Mouse (Mus musculus): Measurements from ENCODE around the gene Arhgap10. TPM values are rescaled to one million over a fixed set of nuclear protein-coding genes. Genes with fewer than 3 reads are reported as not detected.

Arhgap10 gene
- total and polyA plus RNA-seq, 2 experiments from 2014 or later, result 2.3 to 5.4 TPM

GRCm38 (mm10) chr8:77461392-77461791, 56.4 kb downstream of the Arhgap10 start:
- no peak overlapping the region for H3K27ac ChIP-seq (ENCODE audit: low read depth, low read length)
- no peaks in the 10 kb centered on the region for H3K27me3 ChIP-seq (ENCODE audit: insufficient read depth, low read length)
- H3K9ac ChIP-seq (replicated peaks; ENCODE audit: low read length, poor library complexity, severe bottlenecking), result no peak overlapping the region
- no peak for TF ChIP-seq CTCF (IDR thresholded peaks at IDR 0.05)
- H3K4me2 ChIP-seq (ENCODE audit: low read depth, low read length, poor library complexity, severe bottlenecking), result no peak overlapping the region
- H3K36me3 ChIP-seq (ENCODE audit: insufficient read depth, low read length), result no peaks in the 10 kb centered on the region
- ATAC-seq (ENCODE audit: low FRiP score) (no peak), DNase-seq (ENCODE audit: low spot score) (no peak)
- H3K4me1 ChIP-seq (ENCODE audit: insufficient read depth, low read length), result no peaks in the 10 kb centered on the region
- H3K9me3 ChIP-seq (ENCODE audit: low read length), result no peaks in the 10 kb centered on the region
- no peak overlapping the region for H3K4me3 ChIP-seq (ENCODE audit: low read depth, low read length)
- 94% methylated on average over 6 of the region's 6 CpGs for WGBS

GRCm38 (mm10) chr8:77460363-77460762, 57.4 kb downstream of the Arhgap10 start:
- DNase-seq (ENCODE audit: low spot score), result no peak
- Histone ChIP-seq H3K27ac (ENCODE audit: low read depth, low read length) (no peak overlapping the region), H3K4me1 (ENCODE audit: insufficient read depth, low read length) (no peaks in the 10 kb centered on the region), H3K27me3 (ENCODE audit: insufficient read depth, low read length) (no peaks in the 10 kb centered on the region), H3K9me3 (ENCODE audit: low read length) (no peaks in the 10 kb centered on the region), H3K9ac (replicated peaks; ENCODE audit: low read length, poor library complexity, severe bottlenecking) (no peak overlapping the region), H3K36me3 (ENCODE audit: insufficient read depth, low read length) (no peaks in the 10 kb centered on the region), H3K4me3 (ENCODE audit: low read depth, low read length) (no peak overlapping the region), H3K4me2 (ENCODE audit: low read depth, low read length, poor library complexity, severe bottlenecking) (no peak overlapping the region)
- no peak for TF ChIP-seq CTCF (IDR thresholded peaks at IDR 0.05)
- 95% methylated on average over 2 of the region's 2 CpGs for WGBS
- no peak for ATAC-seq (ENCODE audit: low FRiP score)

GRCm38 (mm10) chr8:77459696-77460095, 58.1 kb downstream of the Arhgap10 start:
- Histone ChIP-seq H3K36me3 (ENCODE audit: insufficient read depth, low read length) (no peaks in the 10 kb centered on the region), H3K4me3 (ENCODE audit: low read depth, low read length) (no peak overlapping the region), H3K9ac (replicated peaks; ENCODE audit: low read length, poor library complexity, severe bottlenecking) (no peak overlapping the region), H3K4me2 (ENCODE audit: low read depth, low read length, poor library complexity, severe bottlenecking) (no peak overlapping the region), H3K9me3 (ENCODE audit: low read length) (no peaks in the 10 kb centered on the region), H3K4me1 (ENCODE audit: insufficient read depth, low read length) (no peaks in the 10 kb centered on the region), H3K27me3 (ENCODE audit: insufficient read depth, low read length) (no peaks in the 10 kb centered on the region), H3K27ac (ENCODE audit: low read depth, low read length) (no peak overlapping the region)
- 32% methylated on average over 7 of the region's 7 CpGs for WGBS
- ATAC-seq (ENCODE audit: low FRiP score) (no peak), DNase-seq (ENCODE audit: low spot score) (no peak)
- TF ChIP-seq CTCF (IDR thresholded peaks at IDR 0.05), result no peak

- Histone ChIP-seq H3K4me1 (ENCODE audit: insufficient read depth, low read length) (no peaks in the 10 kb centered on the region), H3K9ac (replicated peaks; ENCODE audit: low read length, poor library complexity, severe bottlenecking) (no peak overlapping the region), H3K27ac (ENCODE audit: low read depth, low read length) (no peak overlapping the region), H3K9me3 (ENCODE audit: low read length) (no peaks in the 10 kb centered on the region), H3K4me3 (ENCODE audit: low read depth, low read length) (no peak overlapping the region), H3K36me3 (ENCODE audit: insufficient read depth, low read length) (no peaks in the 10 kb centered on the region), H3K4me2 (ENCODE audit: low read depth, low read length, poor library complexity, severe bottlenecking) (no peak overlapping the region), H3K27me3 (ENCODE audit: insufficient read depth, low read length) (no peaks in the 10 kb centered on the region)
- ATAC-seq (ENCODE audit: low FRiP score) (no peak), DNase-seq (ENCODE audit: low spot score) (no peak)
- 89% methylated on average over 4 of the region's 4 CpGs for WGBS
- TF ChIP-seq CTCF (IDR thresholded peaks at IDR 0.05), result no peak
Observed at GRCm38 (mm10) chr8:77458575-77458974, 59.2 kb downstream of the Arhgap10 start.

- Histone ChIP-seq H3K4me1 (ENCODE audit: insufficient read depth, low read length) (no peaks in the 10 kb centered on the region), H3K4me3 (ENCODE audit: low read depth, low read length) (no peak overlapping the region), H3K9ac (replicated peaks; ENCODE audit: low read length, poor library complexity, severe bottlenecking) (no peak overlapping the region), H3K36me3 (ENCODE audit: insufficient read depth, low read length) (no peaks in the 10 kb centered on the region), H3K9me3 (ENCODE audit: low read length) (no peaks in the 10 kb centered on the region), H3K27ac (ENCODE audit: low read depth, low read length) (no peak overlapping the region), H3K27me3 (ENCODE audit: insufficient read depth, low read length) (no peaks in the 10 kb centered on the region), H3K4me2 (ENCODE audit: low read depth, low read length, poor library complexity, severe bottlenecking) (no peak overlapping the region)
- DNase-seq (ENCODE audit: low spot score), result no peak
- ATAC-seq (ENCODE audit: low FRiP score), result no peak
- no peak for TF ChIP-seq CTCF (IDR thresholded peaks at IDR 0.05)
- 96% methylated on average over 6 of the region's 6 CpGs for WGBS
Observed at GRCm38 (mm10) chr8:77456263-77456662, 61.5 kb downstream of the Arhgap10 start.

- ATAC-seq (ENCODE audit: low FRiP score) (no peak), DNase-seq (ENCODE audit: low spot score) (no peak)
- H3K36me3 ChIP-seq (ENCODE audit: insufficient read depth, low read length), result no peaks in the 10 kb centered on the region
Observed at GRCm38 (mm10) chr8:77453836-77454235, 63.9 kb downstream of the Arhgap10 start.

More at GRCm38 (mm10) chr8:77453836-77454235, 63.9 kb downstream of the Arhgap10 start:
- TF ChIP-seq CTCF (IDR thresholded peaks at IDR 0.05), result no peak
- no peak overlapping the region for H3K27ac ChIP-seq (ENCODE audit: low read depth, low read length)
- H3K9me3 ChIP-seq (ENCODE audit: low read length), result 0 out of 2 replicates have a peak, but pooled peaks cover 8% of the 10 kb centered on the region
- WGBS, result 88% methylated on average over 9 of the region's 9 CpGs
- no peak overlapping the region for H3K4me2 ChIP-seq (ENCODE audit: low read depth, low read length, poor library complexity, severe bottlenecking)
- no peak overlapping the region for H3K9ac ChIP-seq (replicated peaks; ENCODE audit: low read length, poor library complexity, severe bottlenecking)
- no peaks in the 10 kb centered on the region for H3K27me3 ChIP-seq (ENCODE audit: insufficient read depth, low read length)
- H3K4me3 ChIP-seq (ENCODE audit: low read depth, low read length), result no peak overlapping the region
- H3K4me1 ChIP-seq (ENCODE audit: insufficient read depth, low read length), result no peaks in the 10 kb centered on the region
